Mouse (Mus musculus): ENCODE data around the gene Tor1b. TPM values are rescaled to one million over a fixed set of nuclear protein-coding genes. Genes with fewer than 3 reads are reported as not detected.

The Tor1b gene
- total and polyA plus RNA-seq, 3 experiments = 33.0 to 55.6 (median 36.9) TPM

GRCm38 (mm10) chr2:31006434-31006833 lies 53.7 kb downstream of the Tor1b start:
- Histone ChIP-seq H3K27me3 (ENCODE audit: control insufficient read depth in 1 of 2, insufficient read depth in 2 of 2, low read length in 2 of 2) (no peaks in the 10 kb centered on the region), H3K79me2 (ENCODE audit: control insufficient read depth, insufficient read depth, low read length, poor library complexity) (peaks cover 3% of the 10 kb centered on the region; the same call in 1 of the 2 replicates), H3K9ac (ENCODE audit: control insufficient read depth, low read depth, low read length, poor library complexity, severe bottlenecking) (peak overlapping the region; percentile 87), H3K4me3 (ENCODE audit: control insufficient read depth in 1 of 2, insufficient read depth in 1 of 2, low read depth in 2 of 2, low read length in 2 of 2) (peak overlapping the region; percentile 63 to 76), H3K27ac (ENCODE audit: control insufficient read depth, low read depth, low read length) (peak overlapping the region; percentile 98), H3K36me3 (ENCODE audit: control insufficient read depth in 1 of 2, insufficient read depth in 2 of 2, low read length in 2 of 2) (peaks cover 0 to 9% of the 10 kb centered on the region in 2 experiments; a peak in 2 of 4 replicates), H3K4me1 (ENCODE audit: control insufficient read depth in 1 of 2, insufficient read depth in 2 of 2, low read length in 2 of 2) (peaks cover 15 to 22% of the 10 kb centered on the region in 2 experiments), H3K9me3 (replicated peaks; ENCODE audit: insufficient read depth, low read length) (no peaks in the 10 kb centered on the region)
- peak; percentile 96 for DNase-seq (ENCODE audit: low read depth, low spot score)
- TF ChIP-seq POLR2A (IDR thresholded peaks at IDR 0.05; ENCODE audit: control insufficient read depth in 1 of 2, insufficient read depth in 1 of 2, low read depth in 1 of 2, low read length in 2 of 2, poor library complexity in 1 of 2) (peak; percentile 74 to 94), EP300 (IDR thresholded peaks at IDR 0.05; ENCODE audit: low read depth in 1 of 2, low read length in 2 of 2) (peak; percentile 73 to 87), POLR2AphosphoS5 (IDR thresholded peaks at IDR 0.05; ENCODE audit: borderline replicate concordance, low read depth, low read length) (no peak), ZMIZ1 (IDR thresholded peaks at IDR 0.05; ENCODE audit: low read depth, low read length) (peak; percentile 91), JUND (IDR thresholded peaks at IDR 0.05; ENCODE audit: low read depth, low read length) (no peak), MAZ (IDR thresholded peaks at IDR 0.05; ENCODE audit: low read depth, low read length) (no peak), UBTF (IDR thresholded peaks at IDR 0.05; ENCODE audit: borderline replicate concordance, insufficient read depth, low read depth, low read length) (no peak), SMC3 (IDR thresholded peaks at IDR 0.05; ENCODE audit: low read depth, low read length) (no peak), NELFE (IDR thresholded peaks at IDR 0.05; ENCODE audit: low read depth, low read length) (peak; percentile 89), TCF12 (IDR thresholded peaks at IDR 0.05; ENCODE audit: low read depth, low read length) (peak; percentile 97), SIN3A (IDR thresholded peaks at IDR 0.05; ENCODE audit: low read length) (peak; percentile 97), MAX (IDR thresholded peaks at IDR 0.05; ENCODE audit: low read length) (peak; percentile 98), KAT2A (conservative IDR thresholded peaks at IDR 0.05; ENCODE audit: low read depth, low read length) (0 out of 2 replicates have a peak, but pooled peaks have one; percentile 44), HCFC1 (IDR thresholded peaks at IDR 0.05; ENCODE audit: low read depth, low read length) (peak; percentile 76), CTCF (IDR thresholded peaks at IDR 0.05 in 2 of 3, conservative IDR thresholded peaks at IDR 0.05 in 1 of 3; ENCODE audit: control insufficient read depth in 1 of 3, insufficient read depth in 1 of 3, low read depth in 2 of 3, low read length in 3 of 3, poor library complexity in 1 of 3, severe bottlenecking in 1 of 3) (no peak), TBP (IDR thresholded peaks at IDR 0.05; ENCODE audit: low read depth, low read length) (peak; percentile 85), MEF2A (IDR thresholded peaks at IDR 0.05; ENCODE audit: extremely low read depth, insufficient replicate concordance, low read depth, low read length, poor library complexity, severe bottlenecking) (no peak), GATA1 (IDR thresholded peaks at IDR 0.05; ENCODE audit: low read depth, low read length) (peak; percentile 99), ZKSCAN1 (IDR thresholded peaks at IDR 0.05; ENCODE audit: low read depth, low read length) (0 out of 2 replicates have a peak, but pooled peaks have one; percentile 7), ZNF384 (IDR thresholded peaks at IDR 0.05; ENCODE audit: low read depth, low read length) (no peak), ELF1 (IDR thresholded peaks at IDR 0.05; ENCODE audit: low read depth, low read length) (0 out of 2 replicates have a peak, but pooled peaks have one; percentile 55), RCOR1 (IDR thresholded peaks at IDR 0.05; ENCODE audit: low read depth, low read length) (peak; percentile 84), CHD1 (IDR thresholded peaks at IDR 0.05; ENCODE audit: low read depth, low read length) (no peak), ZC3H11A (IDR thresholded peaks at IDR 0.05; ENCODE audit: low read depth, low read length) (no peak), MYB (IDR thresholded peaks at IDR 0.05; ENCODE audit: low read depth, low read length) (peak; percentile 46; the same call in 1 of the 2 replicates), E2F4 (IDR thresholded peaks at IDR 0.05; ENCODE audit: borderline replicate concordance, low read depth, low read length) (no peak), BHLHE40 (IDR thresholded peaks at IDR 0.05; ENCODE audit: borderline replicate concordance, low read depth, low read length) (peak; percentile 92), POLR2AphosphoS2 (IDR thresholded peaks at IDR 0.05; ENCODE audit: low read length) (peak; percentile 81; the same call in 1 of the 2 replicates), MYC (IDR thresholded peaks at IDR 0.05; ENCODE audit: low read depth, low read length) (peak; percentile 99), MAFK (IDR thresholded peaks at IDR 0.05; ENCODE audit: borderline replicate concordance, low read depth, low read length) (no peak), RAD21 (IDR thresholded peaks at IDR 0.05; ENCODE audit: low read depth, low read length) (no peak), TAL1 (IDR thresholded peaks at IDR 0.05; ENCODE audit: low read length) (peak; percentile 90), NRF1 (IDR thresholded peaks at IDR 0.05; ENCODE audit: insufficient read depth, low read depth, low read length, poor library complexity, severe bottlenecking) (peak; percentile 97), ETS1 (IDR thresholded peaks at IDR 0.05; ENCODE audit: low read depth, low read length) (peak; percentile 98), USF2 (IDR thresholded peaks at IDR 0.05; ENCODE audit: borderline replicate concordance in 1 of 2, insufficient read depth in 1 of 2, low read depth in 1 of 2, low read length in 2 of 2) (no peak), MXI1 (IDR thresholded peaks at IDR 0.05; ENCODE audit: low read depth, low read length) (peak; percentile 99), CHD2 (IDR thresholded peaks at IDR 0.05; ENCODE audit: low read length) (no peak)
